Mouse (Mus musculus) heart, adult 11 months (tissue): ENCODE measurements at regions not wholly inside any gene's neighbourhood (a gene's known extent, or its start where the extent isn't known, plus 50 kb on each side); places are given as distances from the start of the nearest gene placed in this dataset.

Source experiments
- DNase-seq: peaks from one replicate; pipeline ENCODE4 v3.0.0; 2022

GRCm38 (mm10) chr16:97686561-97686960 lies 75.6 kb upstream of the Tmprss2 start:
- no peak for DNase-seq

- DNase-seq, result no peak
Observed at GRCm38 (mm10) chr16:97685603-97686285, 74.7 kb upstream of the Tmprss2 start.

- no peak for DNase-seq
Observed at GRCm38 (mm10) chr16:97681191-97681590, 70.2 kb upstream of the Tmprss2 start.

GRCm38 (mm10) chr16:97679820-97680219 lies 68.8 kb upstream of the Tmprss2 start:
- peak; percentile 62 for DNase-seq

GRCm38 (mm10) chr16:97679252-97679651 lies 68.3 kb upstream of the Tmprss2 start:
- no peak for DNase-seq

- peak; percentile 81 for DNase-seq
Observed at GRCm38 (mm10) chr16:97677621-97678020, 66.6 kb upstream of the Tmprss2 start.

GRCm38 (mm10) chr16:97673576-97673975 lies 62.6 kb upstream of the Tmprss2 start:
- DNase-seq, result peak; percentile 43

GRCm38 (mm10) chr16:97670131-97671038 lies 59.4 kb upstream of the Tmprss2 start:
- DNase-seq, result peak; percentile 67

- DNase-seq, result no peak
Observed at GRCm38 (mm10) chr16:97667536-97667935, 56.5 kb upstream of the Tmprss2 start.

- DNase-seq, result no peak
Observed at GRCm38 (mm10) chr16:97665518-97665917, 54.5 kb upstream of the Tmprss2 start.
